Mouse (Mus musculus): ENCODE data around the gene Snx29. TPM values are rescaled to one million over a fixed set of nuclear protein-coding genes. Genes with fewer than 3 reads are reported as not detected.
A peak's percentile ranks its signal among the peaks of the same experiment; 100 is the strongest.

Gene Snx29
- total and polyA plus RNA-seq, 2 experiments from 2014 or later, result 8.2 to 18.7 TPM

GRCm38 (mm10) chr16:11589336-11589735 lies 266.6 kb downstream of the Snx29 start:
- Histone ChIP-seq H3K4me1 (ENCODE audit: insufficient read depth, low read length) (no peaks in the 10 kb centered on the region), H3K4me2 (ENCODE audit: low read depth, low read length) (no peak overlapping the region), H3K4me3 (ENCODE audit: low read length) (no peak overlapping the region), H3K36me3 (ENCODE audit: insufficient read depth, low read length) (no peaks in the 10 kb centered on the region), H3K27ac (no peak overlapping the region), H3K9ac (replicated peaks; ENCODE audit: low read length) (no peak overlapping the region), H3K9me3 (ENCODE audit: low read length) (no peaks in the 10 kb centered on the region), H3K27me3 (ENCODE audit: insufficient read depth, low read length) (no peaks in the 10 kb centered on the region)
- ATAC-seq (0 out of 2 replicates have a peak, but pooled peaks have one; percentile 35), DNase-seq (ENCODE audit: low spot score) (no peak)
- WGBS, result 38% methylated on average over 2 of the region's 2 CpGs
- no peak for TF ChIP-seq CTCF (IDR thresholded peaks at IDR 0.05; ENCODE audit: low read depth)

- H3K27ac ChIP-seq, result no peak overlapping the region
- no peaks in the 10 kb centered on the region for H3K36me3 ChIP-seq (ENCODE audit: insufficient read depth, low read length)
- no peaks in the 10 kb centered on the region for H3K27me3 ChIP-seq (ENCODE audit: insufficient read depth, low read length)
- no peak for DNase-seq (ENCODE audit: low spot score)
- no peak for TF ChIP-seq CTCF (IDR thresholded peaks at IDR 0.05; ENCODE audit: low read depth)
- WGBS, result 81% methylated on average over 10 of the region's 10 CpGs
- no peaks in the 10 kb centered on the region for H3K4me1 ChIP-seq (ENCODE audit: insufficient read depth, low read length)
- no peak overlapping the region for H3K4me3 ChIP-seq (ENCODE audit: low read length)
- ATAC-seq, result no peak
- H3K4me2 ChIP-seq (ENCODE audit: low read depth, low read length), result no peak overlapping the region
- no peak overlapping the region for H3K9ac ChIP-seq (replicated peaks; ENCODE audit: low read length)
- no peaks in the 10 kb centered on the region for H3K9me3 ChIP-seq (ENCODE audit: low read length)
Measured at GRCm38 (mm10) chr16:11589782-11590695, 267.3 kb downstream of the Snx29 start.

GRCm38 (mm10) chr16:11596599-11596998 lies 273.9 kb downstream of the Snx29 start:
- H3K9ac ChIP-seq (replicated peaks; ENCODE audit: low read length), result no peak overlapping the region
- no peak for DNase-seq (ENCODE audit: low spot score)
- TF ChIP-seq CTCF (IDR thresholded peaks at IDR 0.05; ENCODE audit: low read depth), result no peak
- no peaks in the 10 kb centered on the region for H3K36me3 ChIP-seq (ENCODE audit: insufficient read depth, low read length)
- no peaks in the 10 kb centered on the region for H3K4me1 ChIP-seq (ENCODE audit: insufficient read depth, low read length)
- H3K9me3 ChIP-seq (ENCODE audit: low read length), result no peaks in the 10 kb centered on the region
- WGBS, result 83% methylated on average over 3 of the region's 3 CpGs
- no peak for ATAC-seq
- H3K27ac ChIP-seq, result no peak overlapping the region
- H3K4me3 ChIP-seq (ENCODE audit: low read length), result no peak overlapping the region
- no peaks in the 10 kb centered on the region for H3K27me3 ChIP-seq (ENCODE audit: insufficient read depth, low read length)
- no peak overlapping the region for H3K4me2 ChIP-seq (ENCODE audit: low read depth, low read length)

DNA sequence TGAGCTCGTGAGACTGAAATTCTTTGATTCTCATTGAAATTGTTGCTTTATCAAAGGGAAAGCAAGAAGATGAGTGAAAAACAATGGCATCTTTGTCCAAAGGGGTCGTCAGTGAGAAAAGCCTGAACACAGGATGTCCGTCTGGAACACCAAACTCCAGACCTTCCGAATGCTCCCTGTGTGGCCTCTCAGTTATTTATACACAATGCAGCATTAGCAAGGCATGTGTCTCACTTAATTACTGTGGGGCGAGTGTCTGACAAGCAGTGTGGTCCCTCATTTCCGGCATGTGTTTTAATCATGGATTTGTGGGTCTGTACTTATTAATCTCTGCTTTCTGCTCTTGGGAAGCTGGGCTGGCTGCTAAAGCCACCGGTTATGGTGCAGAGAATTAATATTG lies 275.1 kb downstream of the Snx29 start:
- DNase-seq (ENCODE audit: low spot score), result peak; percentile 8
- Histone ChIP-seq H3K36me3 (ENCODE audit: insufficient read depth, low read length) (no peaks in the 10 kb centered on the region), H3K9ac (replicated peaks; ENCODE audit: low read length) (no peak overlapping the region), H3K27ac (no peak overlapping the region), H3K4me2 (ENCODE audit: low read depth, low read length) (no peak overlapping the region), H3K9me3 (ENCODE audit: low read length) (no peaks in the 10 kb centered on the region), H3K4me1 (ENCODE audit: insufficient read depth, low read length) (no peaks in the 10 kb centered on the region), H3K4me3 (ENCODE audit: low read length) (no peak overlapping the region), H3K27me3 (ENCODE audit: insufficient read depth, low read length) (no peaks in the 10 kb centered on the region)
- WGBS, result 38% methylated on average over 7 of the region's 7 CpGs
- ATAC-seq, result peak; percentile 55; the same call in 1 of the 2 replicates
- TF ChIP-seq CTCF (IDR thresholded peaks at IDR 0.05; ENCODE audit: low read depth), result no peak

DNA sequence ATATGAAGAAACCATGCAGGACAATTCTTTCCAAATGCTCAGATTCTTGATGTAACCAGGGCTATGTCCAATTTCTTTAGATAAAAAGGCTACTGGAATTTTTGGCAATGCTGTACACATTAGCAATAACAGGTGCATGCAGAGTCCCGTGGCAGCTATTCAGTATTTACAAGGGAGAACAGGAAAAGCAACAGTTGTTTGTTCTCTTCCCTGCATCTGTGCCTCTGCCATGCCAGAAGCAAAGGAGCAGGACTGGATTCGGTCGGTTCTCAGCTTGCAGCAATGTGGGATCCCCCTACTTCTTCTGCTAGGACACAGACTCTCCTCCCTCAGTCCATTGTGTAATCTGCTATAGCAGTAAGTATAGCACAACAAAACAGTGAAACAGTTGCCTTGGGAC lies 276.8 kb downstream of the Snx29 start:
- DNase-seq (ENCODE audit: low spot score) (no peak), ATAC-seq (no peak)
- H3K27me3 ChIP-seq (ENCODE audit: insufficient read depth, low read length), result no peaks in the 10 kb centered on the region
- TF ChIP-seq CTCF (IDR thresholded peaks at IDR 0.05; ENCODE audit: low read depth), result no peak
- no peaks in the 10 kb centered on the region for H3K36me3 ChIP-seq (ENCODE audit: insufficient read depth, low read length)
- no peak overlapping the region for H3K27ac ChIP-seq
- 58% methylated on average over 3 of the region's 3 CpGs for WGBS
- H3K9me3 ChIP-seq (ENCODE audit: low read length), result no peaks in the 10 kb centered on the region
- no peaks in the 10 kb centered on the region for H3K4me1 ChIP-seq (ENCODE audit: insufficient read depth, low read length)
- no peak overlapping the region for H3K4me2 ChIP-seq (ENCODE audit: low read depth, low read length)
- H3K4me3 ChIP-seq (ENCODE audit: low read length), result no peak overlapping the region
- no peak overlapping the region for H3K9ac ChIP-seq (replicated peaks; ENCODE audit: low read length)

GRCm38 (mm10) chr16:11601336-11602082 lies 278.8 kb downstream of the Snx29 start:
- no peak overlapping the region for H3K9ac ChIP-seq (replicated peaks; ENCODE audit: low read length)
- H3K27me3 ChIP-seq (ENCODE audit: insufficient read depth, low read length), result no peaks in the 10 kb centered on the region
- H3K9me3 ChIP-seq (ENCODE audit: low read length), result no peaks in the 10 kb centered on the region
- DNase-seq (ENCODE audit: low spot score), result no peak
- H3K4me2 ChIP-seq (ENCODE audit: low read depth, low read length), result no peak overlapping the region
- ATAC-seq, result no peak
- no peaks in the 10 kb centered on the region for H3K36me3 ChIP-seq (ENCODE audit: insufficient read depth, low read length)
- no peaks in the 10 kb centered on the region for H3K4me1 ChIP-seq (ENCODE audit: insufficient read depth, low read length)
- no peak overlapping the region for H3K27ac ChIP-seq
- 97% methylated on average over 1 of the region's 1 CpGs for WGBS
- no peak for TF ChIP-seq CTCF (IDR thresholded peaks at IDR 0.05; ENCODE audit: low read depth)
- H3K4me3 ChIP-seq (ENCODE audit: low read length), result no peak overlapping the region
